Mouse (Mus musculus): Measurements from ENCODE around the gene Fam81a. TPM values are rescaled to one million over a fixed set of nuclear protein-coding genes. Genes with fewer than 3 reads are reported as not detected.
A peak's percentile ranks its signal among the peaks of the same experiment; 100 is the strongest.

Fam81a gene
- total and polyA plus RNA-seq, 3 experiments = 0.13 TPM; not detected in 2

DNA sequence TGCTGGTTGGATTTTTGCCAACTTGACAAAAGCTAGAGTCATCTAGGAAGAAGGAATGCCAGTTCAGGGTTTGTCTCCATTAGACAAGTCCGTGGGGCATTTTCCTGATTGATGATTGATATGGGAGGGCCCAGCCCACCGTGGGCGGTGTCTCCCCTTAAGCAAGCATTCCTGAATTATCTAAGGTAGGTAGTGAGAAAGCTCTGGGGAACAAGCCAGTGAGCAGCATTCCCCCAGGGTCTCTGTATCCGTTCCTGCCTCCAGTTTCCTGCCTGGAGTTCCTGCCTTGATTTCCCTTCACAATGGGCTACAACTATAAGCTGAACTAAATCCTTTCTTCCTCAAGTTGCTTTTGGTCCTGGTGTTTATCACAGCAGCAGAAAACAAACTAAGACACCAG is 3.1 kb upstream of the Fam81a start:
- H3K4me3 ChIP-seq (replicated peaks in 1 of 3; ENCODE audit: low read depth in 2 of 3, low read length in 2 of 3, poor library complexity in 1 of 3) = no peak overlapping the region
- peaks cover 27% of the 10 kb centered on the region for H3K27me3 ChIP-seq (replicated peaks)
- no peak overlapping the region for H3K4me2 ChIP-seq (ENCODE audit: insufficient read depth, low read depth, poor library complexity, severe bottlenecking)
- peaks cover 21 to 36% of the 10 kb centered on the region in 2 experiments for H3K4me1 ChIP-seq (ENCODE audit: control insufficient read depth in 1 of 2, insufficient read depth in 2 of 2)
- in situ Hi-C loops (cut with MboI; ENCODE audit: low pct_ligation_motif_present, low pct_unique_long_range_greater_than_20kb, low sequenced_read_pairs) (no loop called here), dilution Hi-C loops (cut with MboI; ENCODE audit: extremely low pct_ligation_motif_present, extremely low pct_unique_long_range_greater_than_20kb, low sequenced_read_pairs) (no loop called here)
- no peak overlapping the region for H3K9ac ChIP-seq (ENCODE audit: insufficient read depth, low read depth)
- TF ChIP-seq ETS1 (conservative IDR thresholded peaks at IDR 0.05; ENCODE audit: low read depth, low read length) (no peak), SIN3A (IDR thresholded peaks at IDR 0.05; ENCODE audit: low read length) (no peak), RAD21 (IDR thresholded peaks at IDR 0.05; ENCODE audit: low read depth, low read length) (no peak), CHD1 (IDR thresholded peaks at IDR 0.05; ENCODE audit: low read depth, low read length) (no peak), ZMIZ1 (IDR thresholded peaks at IDR 0.05; ENCODE audit: low read depth, low read length) (no peak), CTCF (conservative IDR thresholded peaks at IDR 0.05 in 1 of 2, IDR thresholded peaks at IDR 0.05 in 1 of 2; ENCODE audit: low read depth in 2 of 2, low read length in 2 of 2) (no peak), CHD2 (IDR thresholded peaks at IDR 0.05; ENCODE audit: low read length) (no peak), USF1 (IDR thresholded peaks at IDR 0.05; ENCODE audit: low read depth, low read length) (no peak), HCFC1 (IDR thresholded peaks at IDR 0.05; ENCODE audit: low read depth, low read length) (no peak), BHLHE40 (IDR thresholded peaks at IDR 0.05; ENCODE audit: low read depth, low read length) (no peak), ZKSCAN1 (IDR thresholded peaks at IDR 0.05; ENCODE audit: borderline replicate concordance, low read depth, low read length) (no peak)
- H3K9me3 ChIP-seq (replicated peaks; ENCODE audit: low read length) = no peaks in the 10 kb centered on the region
- H3K27ac ChIP-seq (ENCODE audit: insufficient read depth, low read depth) = no peak overlapping the region
- no peak for DNase-seq (ENCODE audit: extremely low read depth)
- H3K36me3 ChIP-seq (replicated peaks in 1 of 2; ENCODE audit: control insufficient read depth in 1 of 2, insufficient read depth in 1 of 2, low read length in 1 of 2) = no peaks in the 10 kb centered on the region
- no peaks in the 10 kb centered on the region for H3K79me2 ChIP-seq (replicated peaks; ENCODE audit: control insufficient read depth, extremely low read depth, insufficient read depth, poor library complexity, severe bottlenecking)

DNA sequence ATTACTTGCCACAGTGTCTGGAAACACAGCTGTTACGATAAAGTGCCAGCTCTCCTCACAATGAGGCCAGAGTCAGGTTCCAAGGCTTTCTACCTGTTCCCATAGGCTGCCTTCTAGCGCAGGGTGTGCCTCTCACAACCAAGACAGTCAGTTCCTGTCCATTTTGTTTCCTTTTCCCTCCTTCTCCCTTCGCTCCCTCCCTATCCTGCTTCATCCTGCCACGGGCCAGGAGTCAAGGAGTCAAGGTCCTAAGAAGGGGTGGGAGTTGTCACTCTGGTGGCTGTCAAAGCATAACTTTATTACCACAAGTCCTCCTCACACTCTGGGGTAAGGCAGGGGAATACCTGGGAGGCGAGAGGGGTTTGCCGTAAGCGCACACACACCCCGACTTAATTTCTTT is 966 bp upstream of the Fam81a start:
- Histone ChIP-seq H3K27ac (ENCODE audit: insufficient read depth, low read depth) (no peak overlapping the region), H3K9ac (ENCODE audit: insufficient read depth, low read depth) (no peak overlapping the region), H3K4me1 (ENCODE audit: control insufficient read depth in 1 of 2, insufficient read depth in 2 of 2) (peaks cover 20 to 27% of the 10 kb centered on the region in 2 experiments), H3K36me3 (replicated peaks in 1 of 2; ENCODE audit: control insufficient read depth in 1 of 2, insufficient read depth in 1 of 2, low read length in 1 of 2) (no peaks in the 10 kb centered on the region), H3K27me3 (replicated peaks) (peaks cover 40% of the 10 kb centered on the region), H3K4me2 (ENCODE audit: insufficient read depth, low read depth, poor library complexity, severe bottlenecking) (no peak overlapping the region), H3K4me3 (replicated peaks in 1 of 3; ENCODE audit: low read depth in 2 of 3, low read length in 2 of 3, poor library complexity in 1 of 3) (no peak overlapping the region), H3K9me3 (replicated peaks; ENCODE audit: low read length) (no peaks in the 10 kb centered on the region), H3K79me2 (replicated peaks; ENCODE audit: control insufficient read depth, extremely low read depth, insufficient read depth, poor library complexity, severe bottlenecking) (no peaks in the 10 kb centered on the region)
- no peak for DNase-seq (ENCODE audit: extremely low read depth)
- no peak for TF ChIP-seq GABPA (IDR thresholded peaks at IDR 0.05; ENCODE audit: insufficient replicate concordance, low read depth, low read length)
- TF ChIP-seq UBTF (IDR thresholded peaks at IDR 0.05; ENCODE audit: low read depth, low read length) = no peak
- no peak for TF ChIP-seq CTCF (conservative IDR thresholded peaks at IDR 0.05 in 1 of 2, IDR thresholded peaks at IDR 0.05 in 1 of 2; ENCODE audit: low read depth in 2 of 2, low read length in 2 of 2)
- no peak for TF ChIP-seq JUND (conservative IDR thresholded peaks at IDR 0.05; ENCODE audit: low read depth, low read length)
- dilution Hi-C loops (cut with MboI; ENCODE audit: extremely low pct_ligation_motif_present, extremely low pct_unique_long_range_greater_than_20kb, low sequenced_read_pairs) = no loop called here
- in situ Hi-C loops (cut with MboI; ENCODE audit: low pct_ligation_motif_present, low pct_unique_long_range_greater_than_20kb, low sequenced_read_pairs) = no loop called here

DNA sequence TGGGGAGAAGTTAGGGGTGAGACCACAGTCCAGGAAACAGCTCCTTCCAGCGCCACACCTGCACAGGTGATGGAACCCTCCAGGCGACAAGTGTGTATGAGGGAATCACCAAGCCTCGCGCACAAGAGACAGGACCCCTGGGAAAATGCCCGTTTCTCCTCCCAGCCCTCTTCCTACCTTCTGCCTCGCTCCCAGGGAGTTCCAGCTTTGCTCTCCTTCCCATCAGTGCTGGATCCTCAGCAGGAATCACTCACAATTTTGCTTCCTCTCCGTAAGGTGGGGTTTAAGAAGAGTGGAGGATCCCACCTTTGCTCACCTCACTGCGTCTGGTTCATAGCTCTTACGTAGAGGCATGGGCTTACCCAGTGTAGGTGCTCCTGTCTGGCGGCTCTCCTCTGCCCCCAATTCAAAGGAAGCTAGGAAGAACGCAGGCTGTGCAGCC is 454 bp downstream of the Fam81a start:
- Histone ChIP-seq H3K9ac (ENCODE audit: insufficient read depth, low read depth) (no peak overlapping the region), H3K4me2 (ENCODE audit: insufficient read depth, low read depth, poor library complexity, severe bottlenecking) (peak overlapping the region; percentile 61), H3K27ac (ENCODE audit: insufficient read depth, low read depth) (no peak overlapping the region), H3K9me3 (replicated peaks; ENCODE audit: low read length) (no peaks in the 10 kb centered on the region), H3K4me3 (replicated peaks in 1 of 3; ENCODE audit: low read depth in 2 of 3, low read length in 2 of 3, poor library complexity in 1 of 3) (no peak overlapping the region), H3K36me3 (replicated peaks in 1 of 2; ENCODE audit: control insufficient read depth in 1 of 2, insufficient read depth in 1 of 2, low read length in 1 of 2) (no peaks in the 10 kb centered on the region), H3K79me2 (replicated peaks; ENCODE audit: control insufficient read depth, extremely low read depth, insufficient read depth, poor library complexity, severe bottlenecking) (no peaks in the 10 kb centered on the region), H3K4me1 (ENCODE audit: control insufficient read depth in 1 of 2, insufficient read depth in 2 of 2) (peaks cover 10 to 15% of the 10 kb centered on the region in 2 experiments), H3K27me3 (replicated peaks) (peaks cover 48% of the 10 kb centered on the region)
- in situ Hi-C loops (cut with MboI; ENCODE audit: low pct_ligation_motif_present, low pct_unique_long_range_greater_than_20kb, low sequenced_read_pairs) (no loop called here), dilution Hi-C loops (cut with MboI; ENCODE audit: extremely low pct_ligation_motif_present, extremely low pct_unique_long_range_greater_than_20kb, low sequenced_read_pairs) (no loop called here)
- no peak for DNase-seq (ENCODE audit: extremely low read depth)
- TF ChIP-seq MAZ (IDR thresholded peaks at IDR 0.05; ENCODE audit: low read depth, low read length) (no peak), ZC3H11A (IDR thresholded peaks at IDR 0.05; ENCODE audit: low read depth, low read length) (no peak), ZNF384 (IDR thresholded peaks at IDR 0.05; ENCODE audit: low read depth, low read length) (no peak), POLR2AphosphoS2 (IDR thresholded peaks at IDR 0.05; ENCODE audit: low read depth, low read length) (no peak), E2F4 (IDR thresholded peaks at IDR 0.05; ENCODE audit: insufficient replicate concordance, low read depth, low read length) (no peak), IRF4 (IDR thresholded peaks at IDR 0.05; ENCODE audit: low read depth, low read length) (no peak), TCF12 (IDR thresholded peaks at IDR 0.05; ENCODE audit: low read depth, low read length) (no peak), MYC (IDR thresholded peaks at IDR 0.05; ENCODE audit: low read depth, low read length) (no peak)
